Mouse (Mus musculus): ENCODE data around the gene Rhox6.
"Not testable (repeated sequence)": the region's sequence is repeated elsewhere in the genome, so short reads cannot be mapped to it uniquely, and the experiment has no call there.

Gene Rhox6

DNA sequence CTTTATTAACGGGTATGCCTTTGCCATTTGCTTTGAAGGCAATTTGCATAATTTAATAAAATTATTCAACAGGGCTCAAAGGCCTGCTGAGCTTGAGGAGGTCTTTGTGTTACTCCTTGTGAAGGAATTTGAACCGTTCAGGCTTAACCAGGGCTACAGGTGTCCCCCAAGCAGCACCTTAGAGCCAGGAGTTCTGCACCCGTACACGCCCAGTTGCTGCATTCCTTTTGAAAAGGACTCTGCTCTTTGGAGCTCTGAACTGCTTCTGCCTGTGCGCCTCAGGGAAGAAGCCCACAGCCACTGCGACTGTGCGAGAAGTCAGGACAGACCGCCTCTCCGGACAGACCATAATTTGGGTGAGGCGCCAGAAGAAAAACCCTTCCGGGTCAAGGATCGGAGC, at the start of gene Rhox6:
Gene Rhox6 (plus strand): TSS at position 301 of the 400 bp plus-strand sequence.
- DNase-seq (ENCODE audit: inconsistent ontology term) = not testable (repeated sequence)

DNA sequence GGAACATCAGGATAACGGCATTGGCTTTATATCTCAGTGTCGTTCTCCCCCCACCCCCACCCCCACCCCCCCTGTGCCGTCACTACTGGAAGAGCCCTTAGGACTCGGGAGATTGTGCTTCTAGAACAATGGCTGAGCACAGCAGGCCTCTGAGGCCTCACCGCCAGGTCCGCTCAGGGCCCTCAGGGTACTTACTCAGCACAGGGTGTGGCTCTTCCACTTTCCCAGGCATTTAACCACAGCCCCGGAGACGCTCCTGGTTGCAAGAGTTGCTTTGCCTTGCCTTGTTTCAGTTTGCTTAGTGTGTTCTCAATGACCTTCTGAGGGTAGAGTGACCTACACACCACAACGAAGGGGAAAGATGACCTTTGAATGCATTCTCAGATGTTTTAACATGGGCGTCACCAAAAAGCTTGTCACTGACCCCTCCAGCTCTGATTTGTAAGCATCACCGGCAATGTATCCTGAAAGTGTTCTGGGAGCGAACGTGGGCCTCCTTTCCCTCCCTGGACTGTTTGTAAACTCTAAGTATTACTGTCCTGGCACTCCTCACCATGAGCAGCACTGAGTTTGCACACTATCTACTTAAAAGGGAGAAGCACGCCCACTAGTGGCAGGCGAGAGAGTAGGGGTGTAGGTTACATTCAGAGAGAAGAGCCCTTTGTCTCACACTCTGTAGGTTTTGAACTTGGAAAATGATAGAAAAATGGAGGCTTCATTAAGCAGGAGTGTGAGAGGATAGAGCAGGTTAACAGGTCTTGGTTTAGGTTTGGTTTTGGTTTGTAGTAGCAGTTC, 19.2 kb upstream of the Rhox6 start:
- DNase-seq (ENCODE audit: inconsistent ontology term) = no peak

- no peak for DNase-seq (ENCODE audit: inconsistent ontology term)
Observed at GRCm38 (mm10) chrX:37809396-37809795, 17.3 kb upstream of the Rhox6 start.

DNA sequence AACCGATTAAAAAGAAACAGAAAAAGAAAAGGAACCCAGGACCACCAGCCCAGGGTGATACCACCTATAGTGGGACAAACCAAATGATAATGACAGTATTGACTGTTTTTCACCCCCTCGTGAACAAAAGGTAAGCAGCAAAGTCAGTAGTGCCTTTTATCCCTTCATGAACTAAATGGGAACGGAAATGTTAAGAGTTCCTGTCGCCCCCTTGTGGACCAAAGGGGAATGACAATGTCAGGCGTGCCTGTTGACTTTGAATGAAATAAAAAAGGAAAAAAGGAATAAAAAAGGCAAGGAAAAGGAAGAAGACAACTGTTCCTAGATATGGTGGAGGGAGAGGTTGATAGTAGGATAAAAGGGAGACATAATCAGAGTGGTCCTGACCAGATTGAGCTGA, 15.5 kb upstream of the Rhox6 start:
- no peak for DNase-seq (ENCODE audit: inconsistent ontology term)

DNA sequence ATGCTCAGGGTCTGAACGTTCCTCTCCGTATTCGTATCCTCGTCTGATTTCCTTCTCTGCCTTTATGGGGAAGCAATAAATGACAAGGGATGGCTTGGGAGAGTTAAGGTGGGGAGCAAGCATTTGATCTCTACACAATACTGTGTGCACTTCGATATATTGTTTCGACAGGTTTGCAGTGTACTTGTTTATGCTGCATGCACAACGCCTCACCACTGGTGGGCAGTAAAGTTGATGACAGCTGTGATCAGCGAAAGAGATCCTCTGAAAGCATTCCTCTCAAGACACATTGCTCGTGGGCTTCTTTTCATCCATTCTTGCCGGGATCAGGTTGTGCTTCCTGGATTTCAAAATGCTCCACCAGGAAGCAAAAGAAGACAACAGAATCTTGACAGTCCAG, 11.0 kb upstream of the Rhox6 start:
- DNase-seq (ENCODE audit: inconsistent ontology term) = no peak

- DNase-seq (ENCODE audit: inconsistent ontology term) = not testable (repeated sequence)
Observed at GRCm38 (mm10) chrX:37831386-37831785, 4.7 kb downstream of the Rhox6 start, which contains the start of gene Rhox7a. Gene Rhox7a (plus strand): TSS chrX:37831686.

DNA sequence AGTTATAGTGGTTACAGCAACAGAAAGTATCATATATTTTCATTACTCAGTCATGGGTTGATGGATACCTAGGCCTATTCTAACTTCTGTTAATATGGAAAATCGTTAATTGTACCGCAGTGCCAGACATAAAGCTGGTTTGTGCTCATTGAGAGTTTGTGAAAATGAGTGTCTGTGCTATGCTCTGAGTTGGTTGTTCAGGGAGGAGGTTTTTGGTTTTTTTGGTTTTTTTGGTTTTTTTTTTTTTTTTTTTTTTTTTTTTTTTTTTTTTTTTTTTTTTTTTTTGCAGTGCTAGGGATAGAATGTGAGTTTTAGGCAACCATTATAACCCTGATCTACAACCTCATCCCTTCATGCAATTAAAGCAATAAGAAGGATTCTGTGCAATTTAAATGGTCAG, 44.9 kb downstream of the Rhox6 start:
- DNase-seq (ENCODE audit: inconsistent ontology term) = no peak

DNA sequence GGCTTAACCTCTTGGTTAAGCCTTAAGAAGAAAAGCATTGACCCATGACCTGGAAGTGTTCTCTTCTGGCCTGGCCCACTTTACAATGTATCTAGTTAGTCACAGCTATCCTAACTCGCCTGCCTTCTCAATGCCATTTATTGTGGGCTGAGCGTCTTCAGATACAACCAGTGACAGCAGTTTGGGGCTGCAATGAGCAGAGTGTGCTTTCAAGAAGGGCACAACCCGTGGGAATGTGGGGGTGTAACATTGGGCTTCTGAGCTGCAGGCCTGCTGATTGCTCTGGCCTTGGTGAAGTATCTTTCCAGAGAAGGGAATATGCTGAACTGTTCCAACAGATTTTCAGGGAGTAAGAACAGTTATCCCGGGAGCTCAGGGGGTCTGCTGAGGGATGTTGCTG, 52.1 kb downstream of the Rhox6 start, which contains the start of gene Rhox8:
Gene Rhox8 (minus strand): TSS at position 101 of the 400 bp plus-strand sequence.
- DNase-seq (ENCODE audit: inconsistent ontology term) = no peak

Data from Muller cell, postnatal 12 days (primary cell).